Mouse (Mus musculus) NIH3T3 (cell line): ENCODE results near the gene Eras.
"Not testable (repeated sequence)": the region's sequence is repeated elsewhere in the genome, so short reads cannot be mapped to it uniquely, and the experiment has no call there.

Source experiments
- DNase-seq: peaks from one replicate; pipeline ENCODE4 v3.0.0-alpha.2; 2012; ENCODE audit warnings: low read depth

Eras gene

DNA sequence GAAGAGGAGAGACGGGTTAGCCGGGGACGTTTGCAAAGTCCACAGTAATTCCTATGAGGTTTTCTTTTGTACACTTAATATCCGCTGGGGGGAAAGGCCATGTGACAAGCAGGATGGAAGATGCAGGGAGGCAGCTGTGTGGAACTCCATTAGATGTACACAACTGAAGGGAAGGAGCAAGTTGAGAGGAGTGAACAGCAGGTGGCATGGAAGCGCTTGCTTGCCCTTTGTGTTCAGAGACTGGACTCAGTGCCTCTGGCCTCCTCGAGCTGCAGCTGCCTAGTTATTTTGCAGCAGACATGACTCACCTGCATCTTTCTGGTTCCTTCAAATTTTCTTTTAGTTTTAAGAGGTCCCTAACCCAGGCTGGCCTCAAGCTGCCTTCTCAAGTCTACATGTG, 17.9 kb downstream of the Eras start:
- DNase-seq = peak; percentile 22

DNA sequence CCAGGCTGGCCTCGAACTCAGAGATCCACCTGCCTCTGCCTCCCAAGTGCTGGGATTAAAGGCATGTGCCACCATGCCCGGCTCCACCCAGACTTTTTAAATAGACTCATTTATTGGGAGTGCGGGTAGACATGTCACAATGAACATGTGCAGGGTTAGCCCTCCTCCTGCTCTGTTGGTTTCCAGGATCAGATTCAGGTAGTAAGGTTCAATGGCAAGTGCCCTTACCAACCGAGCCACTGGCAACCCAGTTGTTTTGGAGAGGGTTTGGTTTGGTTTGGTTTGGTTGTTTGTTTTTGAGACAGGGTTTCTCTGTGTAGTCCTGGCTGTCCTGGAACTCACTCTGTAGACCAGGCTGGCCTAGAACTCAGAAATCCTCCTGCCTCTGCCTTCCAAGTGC, 19.2 kb downstream of the Eras start, which contains the start of gene Gm10490:
Gm10490 (plus strand) TSS at position 301 of the 400 bp plus-strand sequence.
- not testable (repeated sequence) for DNase-seq

DNA sequence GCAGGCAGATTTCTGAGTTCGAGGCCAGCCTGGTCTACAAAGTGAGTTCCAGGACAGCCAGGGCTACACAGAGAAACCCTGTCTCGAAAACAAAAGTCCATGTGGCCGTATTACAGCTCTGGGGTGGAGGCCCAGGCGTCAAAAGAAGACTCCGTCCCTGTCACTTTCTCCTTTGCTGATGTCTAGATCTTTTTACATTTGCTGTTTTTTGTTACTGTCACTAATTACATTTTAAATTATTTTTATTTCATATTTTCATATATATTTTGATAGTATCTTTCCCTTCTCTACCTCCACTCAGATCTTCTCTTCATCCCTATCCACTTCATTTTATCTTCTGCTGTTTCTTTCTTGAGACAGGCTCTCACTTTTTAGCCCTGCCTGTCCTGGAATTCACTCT, 20.7 kb downstream of the Eras start, which contains the start of gene Gm10491:
Gm10491 (minus strand) TSS at position 101 of the 400 bp plus-strand sequence.
- DNase-seq = no peak

DNA sequence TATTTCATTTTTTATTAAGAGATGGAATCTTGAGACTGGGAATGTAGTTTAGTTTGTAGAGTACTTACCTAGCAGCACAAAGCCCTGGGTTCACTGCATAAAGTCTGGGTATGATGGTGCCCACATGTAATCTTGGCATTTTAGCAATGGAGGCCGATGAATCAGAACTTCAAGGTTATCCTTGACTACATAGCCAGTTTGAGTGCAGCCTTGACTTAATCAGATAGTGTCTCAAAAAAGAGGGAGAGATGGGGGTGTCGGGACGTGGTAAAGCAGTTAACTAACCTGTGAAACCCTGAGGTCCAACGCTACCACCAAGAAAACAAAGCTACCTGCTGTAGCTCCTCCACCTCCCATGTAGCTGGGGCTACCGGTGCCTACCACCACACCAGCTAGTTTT, 24.0 kb downstream of the Eras start:
- DNase-seq = no peak

DNA sequence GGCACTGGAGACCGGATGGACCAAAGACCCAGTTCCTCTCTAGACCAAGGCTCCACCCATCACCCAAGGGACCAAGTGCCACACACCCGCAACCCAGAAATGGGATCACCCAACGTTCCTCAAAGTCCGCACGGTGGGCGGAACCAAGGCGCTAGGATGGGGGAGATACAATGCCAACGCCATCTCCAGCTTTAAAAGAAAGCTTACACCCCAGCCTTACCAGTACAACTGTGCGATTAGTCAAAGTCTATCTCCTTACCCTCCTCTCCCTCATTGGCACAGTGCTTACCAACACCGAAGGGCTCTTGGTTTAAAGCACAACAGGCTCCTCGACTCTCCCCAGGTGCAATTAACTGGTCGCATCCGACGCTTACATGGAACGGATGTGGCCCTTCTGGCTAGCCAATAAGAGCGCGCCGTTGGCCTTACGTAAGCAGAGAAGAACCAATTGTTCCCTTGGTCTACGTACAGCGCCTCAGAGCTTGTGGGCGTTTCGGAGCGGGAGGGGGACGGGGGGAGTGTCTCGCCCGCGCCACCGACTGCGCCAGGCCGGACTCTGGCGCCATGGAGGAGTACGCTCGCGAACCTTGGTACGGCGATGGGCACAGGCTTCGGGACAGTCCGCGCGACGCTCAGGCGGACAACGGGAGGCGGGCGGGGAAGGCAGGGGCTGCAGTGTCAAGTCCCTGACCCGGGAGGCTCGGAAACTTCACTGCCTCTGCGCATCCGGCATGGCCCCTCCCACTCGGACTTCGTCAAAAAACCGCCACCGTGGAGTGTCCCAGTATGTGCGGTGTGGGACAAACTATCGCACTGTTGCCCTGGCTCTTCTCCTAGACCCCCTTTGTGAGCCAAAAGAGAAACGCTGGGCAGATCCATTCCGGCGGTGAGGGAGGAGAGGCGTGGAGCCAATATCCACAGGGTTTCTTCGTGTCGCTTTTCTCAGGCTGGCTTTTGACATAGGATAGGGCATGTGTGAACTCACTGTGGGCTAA, 29.2 kb downstream of the Eras start, which contains the start of the genes Pqbp1 and Timm17b:
Pqbp1 (minus strand) TSS at position 390 of the 995 bp plus-strand sequence.
Timm17b (plus strand) TSS at position 478 of the 995 bp plus-strand sequence.
- peak; percentile 91 for DNase-seq

DNA sequence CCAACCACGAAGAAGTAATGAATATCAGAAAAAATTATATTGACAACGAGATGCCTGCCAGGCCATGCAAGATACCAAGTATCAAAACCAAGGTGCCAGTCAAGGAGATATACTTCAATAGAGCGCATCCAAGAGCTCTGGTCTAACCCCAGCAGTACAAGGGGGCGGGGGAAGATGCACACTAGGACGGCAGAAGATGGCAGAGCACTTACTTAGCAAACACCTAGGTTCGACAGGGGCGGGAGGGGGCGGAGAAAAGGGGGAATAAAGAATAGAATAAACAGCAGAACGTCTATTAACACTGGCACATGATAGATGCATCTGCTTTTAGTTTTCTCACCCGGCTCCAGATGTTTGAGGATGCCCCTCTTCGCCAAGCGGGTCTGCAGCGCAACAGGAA, 30.2 kb downstream of the Eras start:
- peak; percentile 2 for DNase-seq

DNA sequence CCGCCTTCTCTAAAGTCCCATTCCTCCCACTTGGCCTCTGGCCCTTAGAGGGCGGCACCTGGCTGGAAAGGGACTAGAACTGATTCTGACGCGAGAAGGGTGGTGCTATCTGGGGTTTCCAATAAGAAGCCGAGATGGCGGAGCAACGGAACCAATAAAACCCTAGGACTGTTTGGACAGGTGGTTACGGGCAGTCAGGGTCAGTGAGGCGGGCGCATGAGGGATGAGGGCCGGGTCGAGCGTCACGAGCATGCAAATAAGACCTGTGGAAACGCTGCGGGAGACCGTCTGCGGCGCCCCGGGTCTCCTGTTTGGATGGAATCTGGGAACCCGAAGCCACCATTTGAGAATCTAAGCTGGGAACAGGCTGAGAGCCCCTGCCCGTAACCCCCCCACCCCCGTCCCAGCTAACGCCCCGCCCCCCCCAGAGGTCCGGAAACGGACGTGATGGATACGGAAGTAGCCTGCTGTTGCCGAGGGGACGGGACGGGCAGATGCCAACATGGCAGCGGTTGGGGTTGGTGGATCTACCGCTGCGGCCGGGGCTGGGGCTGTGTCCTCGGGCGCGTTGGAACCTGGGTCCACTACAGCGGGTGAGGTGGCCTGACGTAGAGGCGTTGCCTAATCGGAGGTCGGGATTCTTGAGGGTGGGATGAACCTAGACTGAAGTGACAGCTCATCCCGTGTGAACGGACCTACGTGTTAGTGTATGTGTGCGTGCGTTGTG, 44.4 kb downstream of the Eras start, which contains the start of gene Slc35a2:
Slc35a2 (plus strand) TSS at position 188 of the 727 bp plus-strand sequence.
- DNase-seq = peak; percentile 90

DNA sequence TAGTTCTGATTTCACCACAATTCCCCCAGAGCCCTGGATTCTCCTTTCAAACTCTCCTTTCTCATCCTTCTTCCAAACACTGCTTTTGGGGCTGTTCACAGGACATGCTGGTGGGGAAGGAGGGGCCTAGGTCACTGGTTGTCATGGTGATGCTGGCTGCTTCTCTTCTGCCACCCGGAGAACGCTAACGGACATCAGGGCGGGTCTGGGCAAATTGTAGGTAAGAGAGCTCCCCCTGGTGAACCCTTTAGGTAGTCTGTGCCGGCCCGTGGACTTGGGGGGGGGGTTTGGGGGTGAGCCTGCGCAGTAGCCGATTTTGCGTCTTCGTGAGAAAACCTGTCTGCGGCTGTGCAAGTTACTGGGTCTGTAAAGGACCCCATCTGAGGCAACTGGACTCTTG, 48.6 kb downstream of the Eras start:
- DNase-seq = peak; percentile 61

DNA sequence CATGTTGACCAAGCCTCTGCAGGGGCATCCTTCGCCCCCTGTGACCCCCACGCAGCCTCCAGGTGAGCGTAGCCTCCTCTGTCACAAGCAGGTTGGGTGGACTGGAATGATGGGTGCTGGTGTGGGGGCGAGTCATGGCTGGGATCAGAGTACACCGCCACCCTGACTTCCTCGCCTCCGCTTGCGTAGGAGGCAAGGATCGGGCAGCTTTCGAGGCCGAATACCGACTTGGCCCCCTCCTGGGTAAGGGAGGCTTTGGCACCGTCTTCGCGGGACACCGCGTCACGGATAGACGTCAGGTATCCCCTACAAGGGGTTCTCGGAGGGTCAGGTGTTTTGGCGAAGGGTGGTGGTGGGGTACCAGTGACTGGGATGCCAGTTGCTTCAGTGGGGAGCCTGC, 49.9 kb downstream of the Eras start:
- no peak for DNase-seq

DNA sequence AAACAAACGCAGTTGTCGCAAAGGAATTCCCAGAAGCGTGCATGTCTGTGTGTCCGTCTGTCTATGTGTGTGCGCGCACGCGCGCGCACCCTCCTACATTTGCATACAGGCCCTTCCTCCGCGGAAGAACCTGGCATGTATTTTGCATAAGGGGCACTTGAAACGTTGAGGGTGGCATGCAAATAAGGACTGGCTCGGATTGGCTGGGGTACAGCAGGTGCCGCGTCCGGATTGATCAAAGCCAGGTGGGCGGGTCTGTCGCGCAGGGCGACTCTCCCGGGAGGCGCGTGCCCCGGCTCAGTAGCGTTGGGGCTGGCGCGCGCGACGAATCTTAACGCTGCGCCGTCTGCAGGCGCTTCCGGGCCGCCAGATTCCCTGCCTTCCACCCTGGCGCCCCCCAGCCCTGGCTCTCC, 50.4 kb downstream of the Eras start, which contains the start of gene Pim2:
Pim2 (plus strand) TSS at position 256 of the 413 bp plus-strand sequence.
- no peak for DNase-seq
